Mouse (Mus musculus) E14TG2a.4 (cell line): ENCODE measurements around the gene Mvp.

Source experiments
- CTCF ChIP-seq: conservative IDR thresholded peaks from 2 replicates; pipeline ENCODE4 v1.5.1; 2014; ENCODE audit warnings: low read length
- NANOG ChIP-seq: IDR thresholded peaks from 2 replicates; pipeline ENCODE4 v1.6.1; 2014; ENCODE audit warnings: borderline replicate concordance, low read length, mixed read lengths

DNA sequence TGATC, 1.9 kb upstream of the Mvp start, which contains the start of gene Pagr1b:
- no peak for TF ChIP-seq CTCF
- TF ChIP-seq NANOG = no peak
